Mouse (Mus musculus) thymus, postnatal 0 days (tissue): Measurements from ENCODE around the gene Syne2. TPM values are rescaled to one million over a fixed set of nuclear protein-coding genes. Genes with fewer than 3 reads are reported as not detected.

Experiments used
- DNase-seq: peaks from one replicate; pipeline ENCODE4 v3.0.0-alpha.2; 2015; ENCODE audit warnings: low spot score
- polyA plus RNA-seq: library from polyadenylated mRNA; unstranded; fragments of >200 nt; fragmentation: Nextera tagmentation; extraction: Ambion mirVana; gene quantifications from 2 replicates; pipeline ENCODE4 v1.2.1, GENCODE M21; 2015

Syne2 gene
- polyA plus RNA-seq, 1 experiment from 2014 or later, result 6.2 TPM

GRCm38 (mm10) chr12:75922900-75923299 lies 105.0 kb downstream of the Syne2 start:
- DNase-seq, result no peak

- DNase-seq, result no peak
Observed at GRCm38 (mm10) chr12:75924852-75925251, 106.9 kb downstream of the Syne2 start.

- peak; percentile 33 for DNase-seq
Observed at GRCm38 (mm10) chr12:75927596-75927995, 109.7 kb downstream of the Syne2 start.

GRCm38 (mm10) chr12:75933561-75933960 lies 115.6 kb downstream of the Syne2 start:
- no peak for DNase-seq

- DNase-seq, result peak; percentile 42
Observed at GRCm38 (mm10) chr12:75951328-75951727, 133.4 kb downstream of the Syne2 start.

- DNase-seq, result no peak
Observed at GRCm38 (mm10) chr12:75952011-75952410, 134.1 kb downstream of the Syne2 start.

GRCm38 (mm10) chr12:75966441-75967195 lies 148.7 kb downstream of the Syne2 start:
- DNase-seq, result no peak

GRCm38 (mm10) chr12:75979079-75979478 lies 161.1 kb downstream of the Syne2 start:
- no peak for DNase-seq

- no peak for DNase-seq
Observed at GRCm38 (mm10) chr12:75983336-75983735, 165.4 kb downstream of the Syne2 start.

GRCm38 (mm10) chr12:75992226-75992858 lies 174.4 kb downstream of the Syne2 start:
- no peak for DNase-seq

GRCm38 (mm10) chr12:75992946-75993345 lies 175.0 kb downstream of the Syne2 start:
- no peak for DNase-seq

- no peak for DNase-seq
Observed at GRCm38 (mm10) chr12:75995086-75995485, 177.2 kb downstream of the Syne2 start.

GRCm38 (mm10) chr12:75997547-75997946 lies 179.6 kb downstream of the Syne2 start:
- DNase-seq, result no peak

- no peak for DNase-seq
Observed at GRCm38 (mm10) chr12:75998416-75998815, 180.5 kb downstream of the Syne2 start.

GRCm38 (mm10) chr12:76004697-76005249 lies 186.8 kb downstream of the Syne2 start:
- peak; percentile 12 for DNase-seq

- DNase-seq, result no peak
Observed at GRCm38 (mm10) chr12:76008991-76009390, 191.1 kb downstream of the Syne2 start.

GRCm38 (mm10) chr12:76012789-76013188 lies 194.9 kb downstream of the Syne2 start:
- DNase-seq, result no peak

- no peak for DNase-seq
Observed at GRCm38 (mm10) chr12:76013480-76013879, 195.5 kb downstream of the Syne2 start.

- DNase-seq, result no peak
Observed at GRCm38 (mm10) chr12:76015026-76015425, 197.1 kb downstream of the Syne2 start.

GRCm38 (mm10) chr12:76015489-76015888 lies 197.6 kb downstream of the Syne2 start:
- no peak for DNase-seq

- peak; percentile 78 for DNase-seq
Observed at GRCm38 (mm10) chr12:76016123-76017101, 198.5 kb downstream of the Syne2 start.
